Mouse (Mus musculus) liver, postnatal 0 days (tissue): ENCODE data around the gene Pdzd2. TPM values are rescaled to one million over a fixed set of nuclear protein-coding genes. Genes with fewer than 3 reads are reported as not detected.

Source experiments
- ATAC-seq: fragments of 200-750 bp; cut with Nextera tagmentation; 2 replicates; pipeline ENCODE4 v1.8.0; 2017; ENCODE audit warnings: mild to moderate bottlenecking, moderate library complexity
- DNase-seq: peaks from one replicate; pipeline ENCODE4 v3.0.0-alpha.2; 2016
- H3K27ac ChIP-seq: fragments of 300-500 bp; sonication (generic); 2 replicates; pipeline ENCODE4 v1.5.1; 2014; ENCODE audit warnings: antibody characterized with exemption, moderate library complexity, mild to moderate bottlenecking, low read depth
- H3K27me3 ChIP-seq: fragments of 300-500 bp; sonication (generic); 2 replicates; pipeline ENCODE4 v1.6.1; 2014; ENCODE audit warnings: low read length, control low read depth, mixed read lengths; ENCODE audit not compliant: insufficient read depth
- H3K36me3 ChIP-seq: fragments of 300-500 bp; sonication (generic); replicated peaks from 2 replicates; pipeline ENCODE4 v1.6.1; 2014; ENCODE audit warnings: mild to moderate bottlenecking, control low read depth, low read length, moderate library complexity, mixed read lengths; ENCODE audit not compliant: insufficient read depth
- H3K4me1 ChIP-seq: fragments of 300-500 bp; sonication (generic); 2 replicates; pipeline ENCODE4 v1.6.1; 2014; ENCODE audit warnings: antibody characterized with exemption, mild to moderate bottlenecking, control low read depth; ENCODE audit not compliant: insufficient read depth
- H3K4me2 ChIP-seq: fragments of 300-500 bp; sonication (generic); 2 replicates; pipeline ENCODE4 v1.6.1; 2014; ENCODE audit warnings: low read depth, mild to moderate bottlenecking, low read length, moderate library complexity, mixed read lengths
- H3K4me3 ChIP-seq: fragments of 300-500 bp; sonication (generic); 2 replicates; pipeline ENCODE4 v1.5.1; 2014; ENCODE audit warnings: low read depth, low read length
- H3K9ac ChIP-seq: fragments of 300-500 bp; sonication (generic); replicated peaks from 2 replicates; pipeline ENCODE4 v1.6.1; 2014; ENCODE audit warnings: mild to moderate bottlenecking, moderate library complexity
- H3K9me3 ChIP-seq: fragments of 300-500 bp; sonication (generic); 2 replicates; pipeline ENCODE4 v1.6.1; 2016; ENCODE audit warnings: mild to moderate bottlenecking, control low read depth, low read length, mixed read lengths
- CTCF ChIP-seq: sonication (generic); IDR thresholded peaks from 2 replicates; pipeline ENCODE4 v1.5.1; 2016; ENCODE audit warnings: antibody characterized with exemption, low read depth
- EP300 ChIP-seq: IDR thresholded peaks from 2 replicates; pipeline ENCODE4 v1.6.1; 2016; ENCODE audit warnings: antibody characterized with exemption, low read depth, mild to moderate bottlenecking
- WGBS: fragments of 180-500 bp; shearing (Covaris S2); extraction: QIAGEN DNeasy Blood & Tissue Kit; methylation state at CpG from one replicate; pipeline ENCODE4 v1.1.7; 2014; ENCODE audit not compliant: insufficient replicate concordance; 5-methylcytosine and 5-hydroxymethylcytosine counted together
- polyA plus RNA-seq: library from polyadenylated mRNA; unstranded; fragments of >200 nt; fragmentation: Nextera tagmentation; extraction: Ambion mirVana; gene quantifications from 2 replicates; pipeline ENCODE4 v1.2.1, GENCODE M21; 2015

Pdzd2 gene
- polyA plus RNA-seq, 1 experiment from 2014 or later = 1.3 TPM

GRCm38 (mm10) chr15:12770958-12771357 is 31.2 kb upstream of the Pdzd2 start:
- WGBS = 70% methylated on average over 7 of the region's 7 CpGs
- Histone ChIP-seq H3K9ac (no peak overlapping the region), H3K9me3 (no peaks in the 10 kb centered on the region), H3K27ac (no peak overlapping the region), H3K27me3 (no peaks in the 10 kb centered on the region), H3K4me1 (no peaks in the 10 kb centered on the region), H3K4me2 (no peak overlapping the region), H3K36me3 (no peaks in the 10 kb centered on the region), H3K4me3 (no peak overlapping the region)
- TF ChIP-seq CTCF (no peak), EP300 (no peak)
- no peak for ATAC-seq
- DNase-seq = no peak

- Histone ChIP-seq H3K27ac (no peak overlapping the region), H3K4me3 (no peak overlapping the region), H3K36me3 (no peaks in the 10 kb centered on the region), H3K9me3 (no peaks in the 10 kb centered on the region), H3K27me3 (no peaks in the 10 kb centered on the region), H3K9ac (no peak overlapping the region), H3K4me1 (no peaks in the 10 kb centered on the region), H3K4me2 (no peak overlapping the region)
- WGBS = 34% methylated on average over 4 of the region's 4 CpGs
- ATAC-seq (no peak), DNase-seq (no peak)
- TF ChIP-seq EP300 (no peak), CTCF (no peak)
These were observed 27.1 kb upstream of the Pdzd2 start for GRCm38 (mm10) chr15:12766848-12767247.

GRCm38 (mm10) chr15:12763147-12763546 is 23.4 kb upstream of the Pdzd2 start:
- no peak overlapping the region for H3K9ac ChIP-seq
- H3K4me1 ChIP-seq = no peaks in the 10 kb centered on the region
- H3K9me3 ChIP-seq = no peaks in the 10 kb centered on the region
- TF ChIP-seq EP300 = no peak
- no peak for TF ChIP-seq CTCF
- no peak for DNase-seq
- no peak overlapping the region for H3K27ac ChIP-seq
- H3K4me2 ChIP-seq = no peak overlapping the region
- H3K36me3 ChIP-seq = no peaks in the 10 kb centered on the region
- 70% methylated on average over 10 of the region's 10 CpGs for WGBS
- ATAC-seq = no peak
- no peaks in the 10 kb centered on the region for H3K27me3 ChIP-seq
- H3K4me3 ChIP-seq = no peak overlapping the region

- Histone ChIP-seq H3K27ac (no peak overlapping the region), H3K9me3 (no peaks in the 10 kb centered on the region), H3K4me1 (no peaks in the 10 kb centered on the region), H3K4me3 (no peak overlapping the region), H3K9ac (no peak overlapping the region), H3K27me3 (no peaks in the 10 kb centered on the region), H3K36me3 (no peaks in the 10 kb centered on the region), H3K4me2 (no peak overlapping the region)
- TF ChIP-seq EP300 (no peak), CTCF (no peak)
- 82% methylated on average over 11 of the region's 11 CpGs for WGBS
- no peak for ATAC-seq
- DNase-seq = no peak
These were observed 22.7 kb upstream of the Pdzd2 start for GRCm38 (mm10) chr15:12762258-12762913.

GRCm38 (mm10) chr15:12760747-12761146 is 21.0 kb upstream of the Pdzd2 start:
- DNase-seq = no peak
- Histone ChIP-seq H3K9me3 (no peaks in the 10 kb centered on the region), H3K27me3 (no peaks in the 10 kb centered on the region), H3K9ac (no peak overlapping the region), H3K36me3 (no peaks in the 10 kb centered on the region), H3K4me3 (no peak overlapping the region), H3K4me1 (no peaks in the 10 kb centered on the region), H3K27ac (no peak overlapping the region), H3K4me2 (no peak overlapping the region)
- TF ChIP-seq EP300 (no peak), CTCF (no peak)
- WGBS = 73% methylated on average over 6 of the region's 6 CpGs
- ATAC-seq = no peak

GRCm38 (mm10) chr15:12758461-12758860 is 18.7 kb upstream of the Pdzd2 start:
- 64% methylated on average over 5 of the region's 5 CpGs for WGBS
- Histone ChIP-seq H3K27ac (no peak overlapping the region), H3K9me3 (no peaks in the 10 kb centered on the region), H3K27me3 (no peaks in the 10 kb centered on the region), H3K36me3 (no peaks in the 10 kb centered on the region), H3K4me2 (no peak overlapping the region), H3K4me1 (no peaks in the 10 kb centered on the region), H3K9ac (no peak overlapping the region), H3K4me3 (no peak overlapping the region)
- DNase-seq = no peak
- no peak for ATAC-seq
- TF ChIP-seq EP300 (no peak), CTCF (no peak)

- Histone ChIP-seq H3K4me3 (no peak overlapping the region), H3K27ac (no peak overlapping the region), H3K27me3 (no peaks in the 10 kb centered on the region), H3K9me3 (no peaks in the 10 kb centered on the region), H3K4me1 (no peaks in the 10 kb centered on the region), H3K4me2 (no peak overlapping the region), H3K36me3 (no peaks in the 10 kb centered on the region), H3K9ac (no peak overlapping the region)
- ATAC-seq = no peak
- no peak for DNase-seq
- 65% methylated on average over 1 of the region's 1 CpGs for WGBS
- TF ChIP-seq EP300 (no peak), CTCF (no peak)
These were observed 18.0 kb upstream of the Pdzd2 start for GRCm38 (mm10) chr15:12757757-12758156.
